Mouse (Mus musculus): ENCODE data around the gene Sdccag8. TPM values are rescaled to one million over a fixed set of nuclear protein-coding genes. Genes with fewer than 3 reads are reported as not detected.
A peak's percentile ranks its signal among the peaks of the same experiment; 100 is the strongest.
"Not testable (repeated sequence)": the region's sequence is repeated elsewhere in the genome, so short reads cannot be mapped to it uniquely, and the experiment has no call there.

The Sdccag8 gene
- polyA plus RNA-seq, 1 experiment from 2014 or later: 30.1 TPM

DNA sequence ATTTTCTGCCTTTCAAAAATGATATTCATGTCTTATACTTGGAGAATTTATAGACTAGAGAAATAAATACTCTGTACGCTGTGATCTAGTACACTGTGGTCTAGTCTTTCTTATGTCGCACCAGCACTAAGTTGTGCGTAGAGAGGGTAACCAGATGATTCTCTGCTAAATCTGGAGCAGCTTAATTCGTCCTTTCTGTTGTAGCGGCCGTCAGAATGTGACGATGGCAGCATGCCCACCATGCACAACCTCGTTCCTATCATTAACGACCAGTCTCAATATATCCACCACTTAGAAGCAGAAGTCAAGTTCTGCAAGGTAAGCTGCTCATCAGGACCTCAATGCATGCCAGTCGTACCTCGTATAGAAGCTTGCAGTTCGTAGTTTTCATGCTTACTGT, 14.2 kb downstream of the Sdccag8 start:
- H3K27me3 ChIP-seq: no peaks in the 10 kb centered on the region
- no peak overlapping the region for H3K4me2 ChIP-seq (replicated peaks)
- 0 out of 2 replicates have a peak, but pooled peaks cover 3% of the 10 kb centered on the region for H3K36me3 ChIP-seq
- H3K4me3 ChIP-seq: no peak overlapping the region
- H3K9ac ChIP-seq (replicated peaks): no peak overlapping the region
- H3K9me3 ChIP-seq: no peaks in the 10 kb centered on the region
- H3K4me1 ChIP-seq: no peaks in the 10 kb centered on the region
- 94% methylated on average over 12 of the region's 12 CpGs for WGBS
- no peak for ATAC-seq (ENCODE audit: low FRiP score, low read depth)
- no peak overlapping the region for H3K27ac ChIP-seq (replicated peaks)

DNA sequence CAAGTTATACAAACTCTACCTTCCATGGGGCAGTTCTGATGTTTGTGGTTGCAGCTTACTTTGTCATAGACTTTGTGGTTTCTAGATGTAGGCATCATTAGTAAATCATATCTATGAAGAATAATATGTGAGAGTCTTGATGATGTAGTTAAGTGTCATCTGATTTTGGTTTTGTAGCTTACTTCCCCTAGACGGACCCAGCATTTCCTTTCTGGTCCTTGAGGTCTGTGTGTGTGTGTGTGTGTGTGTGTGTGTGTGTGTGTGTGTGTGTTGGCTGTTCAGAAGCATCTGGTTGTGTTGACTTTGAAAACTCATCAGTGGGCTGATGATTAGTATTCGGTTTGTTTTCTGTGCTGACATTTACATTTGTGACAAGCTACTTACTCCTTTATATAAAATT, 17.6 kb downstream of the Sdccag8 start:
- Histone ChIP-seq H3K4me3 (no peak overlapping the region), H3K27me3 (peaks cover 16% of the 10 kb centered on the region), H3K9me3 (no peaks in the 10 kb centered on the region), H3K27ac (replicated peaks) (no peak overlapping the region), H3K36me3 (no peaks in the 10 kb centered on the region), H3K9ac (replicated peaks) (no peak overlapping the region), H3K4me1 (peaks cover 8% of the 10 kb centered on the region), H3K4me2 (replicated peaks) (no peak overlapping the region)
- no peak for ATAC-seq (ENCODE audit: low FRiP score, low read depth)
- WGBS: 82% methylated on average over 2 of the region's 2 CpGs

DNA sequence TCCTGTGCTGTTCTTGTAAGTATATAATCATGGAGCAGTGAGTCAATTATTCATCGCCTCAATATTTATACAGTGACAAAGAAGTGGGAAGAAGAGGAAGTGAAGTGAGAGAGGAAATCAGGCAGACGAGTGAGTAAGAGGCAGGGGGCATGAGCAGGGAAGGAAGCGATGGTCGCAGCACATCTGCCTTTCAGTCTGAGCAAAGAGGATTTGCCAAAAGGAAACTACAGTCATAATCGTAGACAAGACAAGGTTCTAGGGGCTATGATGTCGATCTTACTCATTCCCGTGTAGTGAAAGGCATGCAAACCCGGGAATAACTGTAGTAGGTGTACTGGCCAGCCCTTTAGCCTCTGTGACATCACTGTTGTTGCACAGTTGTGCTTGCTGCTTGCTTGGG, 18.1 kb downstream of the Sdccag8 start:
- H3K9me3 ChIP-seq: no peaks in the 10 kb centered on the region
- ATAC-seq (ENCODE audit: low FRiP score, low read depth): no peak
- no peak overlapping the region for H3K4me3 ChIP-seq
- peaks cover 16% of the 10 kb centered on the region for H3K27me3 ChIP-seq
- H3K9ac ChIP-seq (replicated peaks): no peak overlapping the region
- H3K36me3 ChIP-seq: no peaks in the 10 kb centered on the region
- H3K4me2 ChIP-seq (replicated peaks): no peak overlapping the region
- WGBS: 83% methylated on average over 8 of the region's 8 CpGs
- H3K27ac ChIP-seq (replicated peaks): no peak overlapping the region
- H3K4me1 ChIP-seq: peaks cover 8% of the 10 kb centered on the region

DNA sequence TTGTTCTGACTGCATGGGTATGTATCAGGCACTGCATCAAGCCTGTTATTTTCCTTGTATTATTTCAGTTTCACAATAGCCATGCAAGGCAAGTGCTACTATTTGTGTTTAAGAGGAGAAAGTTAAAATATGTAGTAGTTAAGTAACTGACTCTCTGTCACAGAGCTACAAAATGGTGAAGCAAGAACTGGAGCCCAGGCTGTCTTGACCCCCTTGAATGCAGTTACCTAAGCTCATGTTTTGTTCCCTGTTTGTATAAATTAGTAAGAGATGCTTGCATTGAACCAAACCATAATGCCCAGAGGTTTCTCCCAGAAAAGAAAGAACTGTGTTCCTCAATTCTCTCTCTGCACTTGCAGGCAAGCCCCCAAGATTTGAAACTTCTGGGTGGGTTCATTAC, 18.8 kb downstream of the Sdccag8 start:
- H3K9me3 ChIP-seq: no peaks in the 10 kb centered on the region
- H3K27me3 ChIP-seq: peaks cover 16% of the 10 kb centered on the region
- H3K4me3 ChIP-seq: no peak overlapping the region
- peaks cover 8% of the 10 kb centered on the region for H3K4me1 ChIP-seq
- no peak overlapping the region for H3K9ac ChIP-seq (replicated peaks)
- no peak overlapping the region for H3K4me2 ChIP-seq (replicated peaks)
- no peaks in the 10 kb centered on the region for H3K36me3 ChIP-seq
- ATAC-seq (ENCODE audit: low FRiP score, low read depth): no peak
- H3K27ac ChIP-seq (replicated peaks): no peak overlapping the region

DNA sequence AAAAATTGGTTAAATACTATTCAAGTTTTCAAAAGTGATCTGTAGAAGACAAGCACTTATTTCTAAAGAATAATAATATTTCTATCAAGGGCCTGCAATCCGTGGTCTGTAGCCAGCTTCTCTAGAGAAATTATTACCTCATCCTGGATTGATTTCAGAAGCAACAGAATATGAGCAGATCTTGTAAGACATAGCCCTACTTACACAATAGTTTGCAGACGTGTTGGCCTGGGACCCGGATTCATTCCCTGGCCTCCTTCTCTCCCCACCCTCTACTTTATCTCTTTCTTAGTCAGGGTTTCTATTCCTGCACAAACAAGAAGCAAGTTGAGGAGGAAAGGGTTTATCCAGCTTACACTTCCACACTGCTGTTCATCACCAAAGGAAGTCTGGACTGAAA, 19.5 kb downstream of the Sdccag8 start:
- H3K9ac ChIP-seq (replicated peaks): no peak overlapping the region
- H3K27ac ChIP-seq (replicated peaks): no peak overlapping the region
- no peaks in the 10 kb centered on the region for H3K9me3 ChIP-seq
- no peak overlapping the region for H3K4me2 ChIP-seq (replicated peaks)
- whole genome bisulfite sequencing: 85% methylated on average over 3 of the region's 3 CpGs
- peaks cover 16% of the 10 kb centered on the region for H3K27me3 ChIP-seq
- no peaks in the 10 kb centered on the region for H3K36me3 ChIP-seq
- no peak for ATAC-seq (ENCODE audit: low FRiP score, low read depth)
- H3K4me3 ChIP-seq: no peak overlapping the region
- H3K4me1 ChIP-seq: peaks cover 8% of the 10 kb centered on the region

DNA sequence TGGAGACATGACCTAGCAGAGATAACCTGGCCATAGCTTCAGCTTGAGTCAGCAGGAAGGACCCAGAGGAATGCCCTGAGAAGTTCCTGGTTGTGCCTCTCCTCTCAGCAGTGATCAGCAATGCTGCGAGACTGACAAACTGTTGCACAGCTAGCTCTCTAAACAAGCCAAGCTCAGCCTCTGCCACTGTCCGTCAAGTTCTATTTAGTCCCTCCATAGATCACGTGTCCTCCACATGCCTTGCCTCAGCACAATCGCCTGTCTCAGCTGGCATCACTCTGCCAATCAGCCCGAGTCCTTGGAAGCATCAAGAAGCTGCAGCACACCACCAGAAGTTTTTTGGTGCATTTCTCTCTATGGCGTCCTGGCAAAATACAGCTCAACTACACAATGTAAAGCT, 20.4 kb downstream of the Sdccag8 start:
- ATAC-seq (ENCODE audit: low FRiP score, low read depth): peak; percentile 38; the same call in 1 of the 2 replicates
- Histone ChIP-seq H3K4me2 (replicated peaks) (0 out of 2 replicates have a peak overlapping the region, but pooled peaks have one; percentile 73), H3K27me3 (peaks cover 16% of the 10 kb centered on the region), H3K9ac (replicated peaks) (no peak overlapping the region), H3K9me3 (no peaks in the 10 kb centered on the region), H3K36me3 (no peaks in the 10 kb centered on the region), H3K4me3 (no peak overlapping the region), H3K27ac (replicated peaks) (no peak overlapping the region), H3K4me1 (peaks cover 8% of the 10 kb centered on the region)
- 57% methylated on average over 6 of the region's 6 CpGs for WGBS

DNA sequence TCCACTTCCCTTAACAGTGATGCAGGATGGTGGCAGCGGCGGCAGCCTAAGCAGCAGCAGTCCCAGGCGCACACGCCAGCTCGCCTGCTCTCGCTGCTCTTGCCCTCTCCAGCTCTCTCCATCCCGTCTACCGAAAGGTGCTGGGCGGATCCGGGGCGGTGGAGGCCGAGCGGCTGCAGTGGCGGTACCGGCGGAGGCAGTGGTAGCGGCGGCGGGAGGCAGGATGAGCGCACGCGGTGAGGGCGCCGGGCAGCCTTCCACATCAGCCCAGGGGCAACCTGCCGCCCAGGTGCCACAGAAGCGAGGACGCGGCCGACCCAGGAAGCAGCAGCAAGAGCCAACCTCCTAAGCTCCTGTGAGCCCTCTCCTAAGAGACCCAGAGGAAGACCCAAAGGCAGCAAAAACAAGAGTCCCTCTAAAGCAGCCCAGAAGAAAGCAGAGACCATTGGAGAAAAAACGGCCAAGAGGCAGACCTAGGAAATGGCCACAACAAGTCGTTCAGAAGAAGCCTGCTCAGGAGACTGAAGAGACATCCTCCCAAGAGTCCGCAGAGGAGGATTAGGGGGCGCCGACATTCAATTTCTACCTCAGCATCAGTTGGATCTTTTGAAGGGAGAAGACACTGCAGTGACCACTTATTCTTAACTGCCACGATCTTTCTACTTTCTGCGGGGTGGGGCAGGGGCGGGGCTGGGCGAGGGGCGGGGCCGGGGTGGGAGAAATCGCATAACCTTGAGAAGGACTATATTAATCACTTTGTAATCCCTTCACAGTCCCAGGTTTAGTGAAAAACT, 21.2 kb downstream of the Sdccag8 start:
- Histone ChIP-seq H3K27me3 (peaks cover 16% of the 10 kb centered on the region), H3K27ac (replicated peaks) (no peak overlapping the region), H3K4me3 (peak overlapping the region; percentile 44), H3K9me3 (no peaks in the 10 kb centered on the region), H3K9ac (replicated peaks) (peak overlapping the region; percentile 59), H3K4me2 (replicated peaks) (peak overlapping the region; percentile 73), H3K4me1 (peaks cover 8% of the 10 kb centered on the region), H3K36me3 (no peaks in the 10 kb centered on the region)
- 1% methylated on average over 37 of the region's 41 CpGs for WGBS
- ATAC-seq (ENCODE audit: low FRiP score, low read depth): peak; percentile 47; the same call in 1 of the 2 replicates

DNA sequence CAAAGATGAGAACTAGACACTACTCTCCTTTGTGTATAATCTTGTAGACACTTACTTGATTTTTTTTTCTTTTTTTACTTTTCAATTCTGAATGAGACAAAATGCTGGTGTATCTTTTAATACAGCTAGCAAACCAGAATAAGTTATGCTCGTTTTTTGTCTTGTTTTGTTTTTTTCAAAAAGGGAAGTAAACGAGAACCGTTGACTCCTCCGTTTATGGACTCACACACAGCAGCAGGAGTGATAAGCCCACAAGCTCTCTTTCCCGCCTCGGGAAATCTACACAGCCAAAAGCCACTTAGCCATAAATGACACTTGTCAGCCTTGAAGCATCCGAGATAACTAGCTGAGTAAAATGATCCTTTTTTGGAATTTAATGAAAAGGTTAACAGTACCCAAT, 22.1 kb downstream of the Sdccag8 start:
- H3K9ac ChIP-seq (replicated peaks); H3K4me2 ChIP-seq (replicated peaks); H3K36me3 ChIP-seq; ATAC-seq (ENCODE audit: low FRiP score, low read depth); H3K9me3 ChIP-seq; H3K4me1 ChIP-seq; H3K27ac ChIP-seq (replicated peaks); H3K4me3 ChIP-seq: not testable (repeated sequence)
- H3K27me3 ChIP-seq: peaks cover 16% of the 10 kb centered on the region
- 72% methylated on average over 7 of the region's 7 CpGs for WGBS

DNA sequence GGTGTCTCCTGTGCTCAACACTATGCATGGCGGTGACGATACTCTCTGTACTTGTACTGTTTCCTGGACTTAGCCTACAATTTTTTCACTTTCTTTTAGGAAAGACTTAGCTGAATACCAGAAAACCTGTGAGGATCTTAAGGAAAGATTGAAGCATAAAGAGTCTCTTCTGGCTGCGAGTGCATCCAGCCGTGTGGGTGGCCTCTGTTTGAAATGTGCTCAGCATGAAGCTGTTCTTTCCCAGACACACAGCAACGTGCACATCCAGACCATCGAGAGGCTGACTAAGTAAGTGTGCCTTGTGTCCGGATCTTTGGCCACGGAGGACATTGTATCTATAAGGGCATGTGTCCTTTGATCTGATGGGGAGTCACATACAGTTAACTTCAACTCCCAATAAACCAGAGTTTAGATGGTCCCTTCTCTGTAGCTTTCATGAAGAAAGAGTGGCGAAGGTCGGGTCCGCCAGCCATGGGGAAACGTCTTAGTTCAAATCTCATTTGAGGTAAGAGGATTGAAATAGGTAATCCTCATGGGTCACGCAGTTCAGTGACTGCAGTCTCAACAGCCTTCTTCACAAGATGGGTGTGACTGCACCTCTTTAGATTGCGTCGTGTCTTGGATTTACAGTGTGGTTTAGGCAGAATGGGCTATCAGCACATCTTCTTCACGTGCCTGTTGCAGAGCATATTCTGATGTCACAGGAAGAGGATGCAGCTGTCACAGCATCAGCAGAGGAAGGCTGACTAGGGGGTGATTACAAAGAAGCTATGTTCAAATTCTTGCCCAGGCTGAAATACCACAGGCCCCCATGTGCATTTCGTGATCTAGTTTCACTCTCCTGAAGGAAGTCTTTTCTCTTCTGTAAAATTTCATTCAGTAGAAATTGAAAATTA, 30.9 kb downstream of the Sdccag8 start:
- no peak for ATAC-seq (ENCODE audit: low FRiP score, low read depth)
- no peak overlapping the region for H3K4me2 ChIP-seq (replicated peaks)
- H3K9me3 ChIP-seq: no peaks in the 10 kb centered on the region
- H3K4me3 ChIP-seq: no peak overlapping the region
- H3K27ac ChIP-seq (replicated peaks): no peak overlapping the region
- no peaks in the 10 kb centered on the region for H3K27me3 ChIP-seq
- no peaks in the 10 kb centered on the region for H3K4me1 ChIP-seq
- H3K9ac ChIP-seq (replicated peaks): no peak overlapping the region
- 63% methylated on average over 17 of the region's 17 CpGs for WGBS
- H3K36me3 ChIP-seq: peaks cover 15% of the 10 kb centered on the region; the same call in 1 of the 2 replicates

DNA sequence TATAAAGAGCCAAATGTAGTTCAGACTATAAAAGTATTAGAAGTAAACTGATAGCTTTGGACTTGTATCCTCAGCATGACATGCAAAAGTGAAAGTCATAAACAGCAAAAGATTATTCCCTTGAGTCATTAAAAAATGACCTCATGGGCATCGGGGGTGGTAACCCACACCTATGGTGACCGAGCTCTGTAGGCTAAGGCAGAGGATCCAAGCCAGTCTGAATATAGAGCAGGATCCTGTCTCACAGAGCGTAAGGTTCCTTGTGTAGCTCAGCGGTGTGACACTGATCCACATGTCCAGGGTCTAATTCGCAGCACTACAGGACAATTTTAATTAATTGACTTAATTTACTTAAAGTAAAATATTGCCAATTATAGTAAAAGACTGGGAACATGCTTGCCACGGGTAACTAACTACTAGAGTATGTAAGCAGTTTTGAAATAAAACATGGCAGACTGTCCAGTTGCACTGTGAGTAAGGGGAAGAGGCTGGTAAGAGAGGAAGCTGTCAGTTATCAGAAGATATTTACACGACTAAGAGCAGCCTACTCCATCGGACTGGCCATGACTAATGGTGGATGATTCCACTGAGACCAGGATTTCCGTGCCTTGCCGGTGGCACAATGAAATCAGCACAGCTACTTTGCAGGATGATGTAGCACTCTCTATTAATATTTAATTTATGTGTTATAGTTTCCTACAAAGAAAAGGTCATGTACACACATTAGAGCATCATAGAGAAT, 32.8 kb downstream of the Sdccag8 start:
- Histone ChIP-seq H3K9ac (replicated peaks) (no peak overlapping the region), H3K4me1 (no peaks in the 10 kb centered on the region), H3K4me2 (replicated peaks) (no peak overlapping the region), H3K9me3 (no peaks in the 10 kb centered on the region; the same call in 1 of the 2 replicates), H3K27ac (replicated peaks) (no peak overlapping the region), H3K36me3 (peaks cover 16% of the 10 kb centered on the region), H3K27me3 (no peaks in the 10 kb centered on the region), H3K4me3 (no peak overlapping the region)
- peak; percentile 60; the same call in 1 of the 2 replicates for ATAC-seq (ENCODE audit: low FRiP score, low read depth)
- WGBS: 86% methylated on average over 10 of the region's 10 CpGs

DNA sequence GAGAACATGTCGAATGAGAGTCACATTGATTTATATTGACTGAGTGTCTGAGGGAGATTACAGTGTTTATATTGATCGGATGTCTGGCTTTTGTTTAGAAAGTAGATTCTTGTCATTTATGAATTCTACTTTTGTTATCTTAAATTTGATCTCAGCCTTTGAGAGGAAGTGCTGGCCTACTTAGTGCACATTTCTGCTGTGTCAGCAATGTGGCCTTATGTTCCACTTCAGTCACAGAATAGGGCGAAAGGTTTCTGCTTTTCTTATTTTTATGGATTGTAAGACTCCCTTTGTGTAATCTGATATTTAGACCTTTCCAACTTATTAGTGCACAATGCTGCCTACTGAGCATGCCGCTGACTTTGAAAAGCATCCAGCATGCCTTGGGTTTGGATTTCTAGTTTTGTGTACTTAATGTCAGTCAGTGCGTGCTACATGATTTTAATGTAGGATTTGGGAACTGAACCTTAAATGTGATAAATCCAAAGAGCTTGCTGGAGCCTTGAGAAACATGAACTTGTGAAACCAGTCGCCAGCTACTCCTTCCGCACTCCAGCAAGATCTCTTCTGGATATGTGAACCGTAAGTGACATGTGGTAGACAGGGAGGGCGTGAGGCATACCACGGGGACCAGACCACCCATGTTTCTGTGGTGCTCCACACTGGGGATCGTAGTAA, 34.3 kb downstream of the Sdccag8 start:
- Histone ChIP-seq H3K27me3 (no peaks in the 10 kb centered on the region), H3K36me3 (peaks cover 27% of the 10 kb centered on the region), H3K4me1 (no peaks in the 10 kb centered on the region), H3K9me3 (no peaks in the 10 kb centered on the region; the same call in 1 of the 2 replicates), H3K9ac (replicated peaks) (no peak overlapping the region), H3K4me2 (replicated peaks) (no peak overlapping the region), H3K27ac (replicated peaks) (no peak overlapping the region), H3K4me3 (no peak overlapping the region)
- ATAC-seq (ENCODE audit: low FRiP score, low read depth): no peak
- 82% methylated on average over 11 of the region's 11 CpGs for WGBS

Measured in midbrain, embryonic 12.5 days (tissue).